Mouse (Mus musculus) kidney, adult 18-20 months (tissue): Measurements from ENCODE around the gene Wee2.
A peak's percentile ranks its signal among the peaks of the same experiment; 100 is the strongest.

Experiments used
- DNase-seq: peaks from one replicate; pipeline ENCODE4 v3.0.0; 2021

Wee2 gene

GRCm38 (mm10) chr6:40438936-40439335, at the start of gene Wee2:
Gene Wee2 (plus strand): TSS chr6:40439088.
- DNase-seq = no peak

GRCm38 (mm10) chr6:40390975-40391374, 47.9 kb upstream of the Wee2 start:
- no peak for DNase-seq

- peak; percentile 41 for DNase-seq
Measured at GRCm38 (mm10) chr6:40393213-40393612, 45.7 kb upstream of the Wee2 start.

DNA sequence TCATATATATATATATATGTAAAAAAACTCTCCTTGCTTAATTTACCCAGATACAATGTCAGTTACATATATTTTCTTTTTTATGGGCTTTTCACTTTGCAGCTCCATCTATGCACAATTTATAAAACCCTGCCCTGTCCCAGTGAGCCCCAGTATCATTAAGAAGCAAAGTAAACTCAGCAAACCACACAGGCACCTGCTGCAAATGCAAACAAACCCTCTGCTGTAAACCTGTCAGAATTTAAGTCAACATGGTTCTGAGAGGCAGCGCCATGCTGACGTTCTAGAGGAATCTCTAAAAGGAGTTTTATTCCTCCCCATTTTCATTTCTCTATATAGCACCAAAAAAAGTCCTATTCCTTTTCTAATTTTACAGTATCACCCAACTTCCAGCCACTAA, 36.9 kb upstream of the Wee2 start:
- no peak for DNase-seq

DNA sequence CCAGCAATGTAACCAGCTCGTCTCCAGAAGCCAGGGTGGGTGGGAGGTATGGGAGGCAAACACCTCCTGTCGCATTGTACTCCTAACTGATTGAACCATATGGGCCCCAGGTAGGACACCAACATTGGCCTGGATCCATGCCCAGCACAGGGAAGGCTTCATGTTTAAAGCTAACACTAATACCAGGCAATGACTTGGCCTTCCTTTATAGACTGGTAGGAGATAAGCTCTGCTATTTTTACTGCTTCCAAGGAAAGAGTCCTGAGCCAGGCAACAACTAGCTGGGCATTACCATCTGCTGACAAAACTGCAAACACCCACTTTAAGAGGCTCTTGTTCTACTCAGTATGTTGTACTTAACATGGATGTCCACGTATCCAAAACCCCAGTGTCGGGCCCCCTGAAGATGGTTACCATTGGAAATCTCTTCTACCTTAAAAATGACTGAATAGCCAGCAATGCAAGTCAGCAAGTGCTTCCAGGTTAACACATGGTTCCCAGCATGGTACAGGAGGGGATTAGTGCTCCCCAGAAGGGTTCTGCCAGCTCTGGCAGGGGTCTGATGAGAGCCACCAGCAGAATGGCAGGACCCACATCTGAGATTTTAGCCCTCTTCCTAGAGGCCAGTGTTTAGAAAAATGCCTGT, 35.1 kb upstream of the Wee2 start:
- no peak for DNase-seq

DNA sequence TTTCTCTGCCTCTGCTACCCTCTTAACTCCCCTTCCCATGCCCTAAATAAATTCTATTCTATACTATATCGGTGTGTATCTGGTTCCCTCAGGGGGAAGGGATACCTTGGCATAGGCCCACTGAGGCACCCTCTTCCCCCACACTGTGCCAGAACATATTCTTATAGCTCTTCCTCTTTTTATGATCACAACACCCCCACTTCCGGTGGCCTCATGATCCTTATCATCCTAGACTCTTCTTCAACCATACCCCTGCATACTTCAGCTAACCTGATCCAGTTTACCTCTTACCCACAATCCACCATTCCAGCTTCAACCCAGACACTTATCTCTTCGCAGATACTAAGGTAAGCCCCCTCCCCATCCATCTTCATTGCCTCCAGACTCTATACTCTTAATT, 27.8 kb upstream of the Wee2 start:
- no peak for DNase-seq

DNA sequence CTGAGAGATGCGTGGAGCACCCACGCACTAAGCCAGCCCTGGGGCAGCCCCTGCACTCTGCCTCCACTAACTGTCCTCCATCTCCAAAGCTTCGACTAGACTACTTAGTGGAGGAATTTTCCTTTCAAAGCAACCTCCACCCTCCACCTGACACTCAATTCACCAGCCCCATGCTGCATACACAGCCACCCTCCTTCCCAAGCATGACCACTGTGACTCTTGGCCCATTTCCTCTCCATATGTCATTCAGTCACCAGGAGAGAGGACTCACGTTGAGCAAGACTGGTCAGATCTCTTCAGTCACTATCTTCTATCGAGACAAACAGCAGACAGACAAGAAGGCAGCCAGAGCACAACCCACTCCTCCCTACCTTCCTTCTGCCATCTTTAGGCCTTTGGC, 25.8 kb upstream of the Wee2 start:
- no peak for DNase-seq

- no peak for DNase-seq
Measured at GRCm38 (mm10) chr6:40413565-40413964, 25.3 kb upstream of the Wee2 start.

- no peak for DNase-seq
Measured at GRCm38 (mm10) chr6:40415799-40416198, 23.1 kb upstream of the Wee2 start.

DNA sequence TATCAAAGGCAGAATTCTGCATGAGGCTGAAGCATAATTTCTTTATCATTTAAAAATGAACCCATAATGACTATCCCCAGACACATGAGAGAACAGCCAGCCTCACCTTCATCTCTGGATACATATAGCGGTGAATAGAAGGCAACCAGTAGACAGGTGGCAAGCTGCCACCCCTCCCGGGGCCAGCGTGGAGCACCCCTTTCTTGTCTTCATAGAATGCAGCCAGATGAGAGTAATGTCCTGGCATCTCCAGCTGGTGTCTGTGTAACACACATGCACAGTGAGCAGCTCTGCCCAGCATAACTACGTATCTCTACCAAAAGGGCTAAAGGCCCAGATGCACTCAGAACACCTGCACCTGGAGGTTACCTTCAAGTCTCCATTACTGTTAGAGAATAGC, 20.5 kb upstream of the Wee2 start:
- DNase-seq = no peak

DNA sequence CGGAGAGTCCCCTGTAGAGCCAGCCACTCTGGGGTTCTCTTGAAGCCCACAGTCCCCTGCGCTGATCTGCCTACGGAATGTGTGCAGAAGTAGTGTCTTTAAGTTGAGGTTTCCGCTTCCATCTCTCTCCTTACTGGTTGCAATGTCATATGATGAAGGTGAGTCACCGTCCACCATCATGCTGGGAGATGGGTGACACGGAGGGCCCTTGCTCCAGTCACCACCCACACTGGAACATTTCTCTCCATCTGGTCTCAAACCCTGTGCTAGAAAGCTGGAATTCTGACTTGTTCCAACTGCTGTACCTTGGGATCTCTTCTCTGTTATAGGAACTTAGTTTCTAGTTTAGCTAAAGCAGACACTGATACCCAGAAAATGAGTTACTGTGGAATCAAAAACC, 17.8 kb upstream of the Wee2 start:
- DNase-seq = no peak

GRCm38 (mm10) chr6:40423013-40423412, 15.9 kb upstream of the Wee2 start:
- DNase-seq = no peak

DNA sequence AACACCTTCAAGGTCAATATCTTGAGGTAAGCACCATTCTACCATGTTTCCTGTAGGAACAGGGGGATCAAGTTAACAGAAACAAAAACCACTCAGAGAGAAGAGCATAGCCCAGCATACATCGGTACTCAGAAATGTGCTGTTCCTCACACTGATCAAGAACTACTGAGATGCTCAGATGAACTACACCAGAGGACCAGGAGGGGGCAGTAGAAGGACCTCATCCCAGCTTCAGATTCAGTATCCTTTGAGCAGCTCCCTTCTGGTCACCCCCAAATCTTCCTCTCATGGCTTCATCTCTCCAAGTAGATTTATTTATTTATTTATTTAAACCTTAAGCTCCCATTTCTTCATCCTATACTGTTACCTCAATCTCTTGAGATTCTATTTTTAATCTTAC, 15.1 kb upstream of the Wee2 start:
- DNase-seq = peak; percentile 59

- no peak for DNase-seq
Measured at GRCm38 (mm10) chr6:40427441-40427840, 11.4 kb upstream of the Wee2 start.

- DNase-seq = no peak
Measured at GRCm38 (mm10) chr6:40428696-40429095, 10.2 kb upstream of the Wee2 start.

GRCm38 (mm10) chr6:40429521-40429931, 9.4 kb upstream of the Wee2 start:
- DNase-seq = no peak

DNA sequence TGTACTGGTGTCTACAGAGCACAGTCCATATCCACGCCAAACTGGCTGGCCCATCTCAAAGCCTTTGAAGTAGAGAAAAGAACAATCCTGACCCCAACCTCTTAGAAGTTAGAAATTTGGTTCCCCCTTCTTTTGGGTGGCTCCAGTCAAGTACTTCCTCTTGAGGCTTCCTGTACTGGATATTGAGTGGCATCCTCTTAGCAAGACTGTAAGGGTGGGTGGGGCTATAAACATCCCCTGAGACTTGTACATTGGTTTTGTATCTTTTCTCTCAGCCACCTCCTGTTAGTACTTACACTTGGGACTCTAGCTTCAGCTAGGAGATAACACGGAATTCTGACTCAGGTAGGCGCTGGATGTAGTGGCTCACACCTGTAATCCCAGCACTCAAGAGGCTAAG, 8.6 kb upstream of the Wee2 start:
- no peak for DNase-seq

- no peak for DNase-seq
Measured at GRCm38 (mm10) chr6:40430878-40431277, 8.0 kb upstream of the Wee2 start.

- no peak for DNase-seq
Measured at GRCm38 (mm10) chr6:40431356-40431755, 7.5 kb upstream of the Wee2 start.

- no peak for DNase-seq
Measured at GRCm38 (mm10) chr6:40431812-40432211, 7.1 kb upstream of the Wee2 start.

DNA sequence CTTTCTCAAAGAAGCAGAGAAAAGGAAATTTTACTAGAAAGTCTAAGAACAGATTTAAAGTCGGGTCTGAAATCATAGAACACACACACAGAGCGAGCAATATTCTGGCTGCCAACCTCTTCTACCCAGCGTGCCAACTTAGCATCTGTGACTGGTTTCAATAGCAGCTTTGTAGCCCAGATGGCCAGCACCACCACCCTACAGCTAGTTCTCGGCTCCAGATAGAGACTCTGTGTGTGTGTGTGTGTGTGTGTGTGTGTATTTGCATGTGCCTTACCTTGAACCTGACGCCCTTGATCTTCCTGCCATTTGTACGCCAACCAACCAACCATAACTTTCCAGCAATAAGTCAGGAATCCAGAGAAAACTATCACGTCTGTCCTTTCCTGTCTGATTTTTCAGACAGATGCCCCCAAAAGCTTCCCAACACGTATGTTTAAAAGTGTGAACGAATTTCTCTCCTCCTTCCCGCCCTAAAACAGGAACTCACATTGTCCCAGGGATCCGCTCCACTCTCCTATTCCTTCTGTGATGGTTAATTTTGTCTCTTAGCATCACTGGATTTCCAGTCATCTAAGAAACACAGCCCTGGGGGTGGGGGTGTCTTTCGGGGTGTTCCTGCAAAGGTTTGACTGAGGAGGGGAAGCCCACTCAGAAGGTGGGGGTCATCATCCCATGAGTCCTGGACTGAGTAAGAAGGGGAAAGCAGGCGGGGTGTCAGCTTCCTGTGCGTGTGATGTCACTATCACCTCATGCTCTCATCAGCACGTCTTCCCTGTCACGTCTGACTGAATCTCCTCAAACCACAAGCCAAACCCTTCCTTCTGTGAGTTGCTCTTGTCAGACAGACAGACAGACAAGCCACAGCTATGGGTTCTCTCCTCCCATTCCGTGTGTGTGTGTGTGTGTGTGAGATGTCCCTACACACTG, 6.3 kb upstream of the Wee2 start:
- no peak for DNase-seq

DNA sequence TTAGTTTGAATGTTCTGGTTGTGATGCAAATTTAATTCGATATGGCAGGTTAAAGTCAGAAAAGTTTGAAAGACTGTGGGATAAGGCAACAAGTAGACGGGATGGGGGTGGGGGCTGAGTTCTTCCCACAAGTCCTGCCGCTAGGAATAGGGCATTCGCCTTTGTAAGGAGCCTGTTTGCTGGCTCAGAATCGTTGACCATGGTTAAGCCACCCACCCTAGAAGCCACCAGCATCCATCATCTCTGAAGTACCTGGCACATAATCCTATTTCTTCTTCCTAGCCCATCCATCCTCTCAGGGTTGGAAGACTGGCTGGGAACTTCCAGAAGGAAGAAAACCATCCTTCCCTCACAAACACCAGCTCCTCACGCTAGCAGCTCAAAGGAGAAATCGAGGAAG, 4.2 kb upstream of the Wee2 start:
- no peak for DNase-seq

GRCm38 (mm10) chr6:40435151-40436046, 3.5 kb upstream of the Wee2 start:
- DNase-seq = peak; percentile 38
